Mouse (Mus musculus) lung, postnatal 36 days (tissue): ENCODE results near the gene Rel.
A peak's percentile ranks its signal among the peaks of the same experiment; 100 is the strongest.

Source experiments
- DNase-seq: peaks from one replicate; pipeline ENCODE4 v3.0.0; 2022; ENCODE audit warnings: mixed read lengths

Rel gene

GRCm38 (mm10) chr11:23741386-23741785, 29.4 kb downstream of the Rel start:
- DNase-seq, result no peak

GRCm38 (mm10) chr11:23740895-23741294, 29.9 kb downstream of the Rel start:
- DNase-seq, result no peak

GRCm38 (mm10) chr11:23735820-23736470, 34.8 kb downstream of the Rel start:
- no peak for DNase-seq

- DNase-seq, result no peak
Observed at GRCm38 (mm10) chr11:23734749-23735286, 36.0 kb downstream of the Rel start.

- DNase-seq, result peak; percentile 12
Observed at GRCm38 (mm10) chr11:23732840-23733239, 37.9 kb downstream of the Rel start.

GRCm38 (mm10) chr11:23730120-23730519, 40.6 kb downstream of the Rel start:
- peak; percentile 17 for DNase-seq

GRCm38 (mm10) chr11:23728186-23728585, 42.6 kb downstream of the Rel start:
- DNase-seq, result no peak

GRCm38 (mm10) chr11:23726441-23726840, 44.3 kb downstream of the Rel start:
- DNase-seq, result no peak

GRCm38 (mm10) chr11:23725850-23726249, 44.9 kb downstream of the Rel start:
- no peak for DNase-seq

GRCm38 (mm10) chr11:23722326-23722725, 48.4 kb downstream of the Rel start:
- DNase-seq, result no peak

GRCm38 (mm10) chr11:23719825-23720224, 50.9 kb downstream of the Rel start:
- no peak for DNase-seq

GRCm38 (mm10) chr11:23718856-23719255, 51.9 kb downstream of the Rel start:
- no peak for DNase-seq

- no peak for DNase-seq
Observed at GRCm38 (mm10) chr11:23712299-23712698, 58.5 kb downstream of the Rel start.

GRCm38 (mm10) chr11:23704604-23705294, 66.0 kb downstream of the Rel start:
- DNase-seq, result no peak

GRCm38 (mm10) chr11:23701831-23702230, 68.9 kb downstream of the Rel start:
- DNase-seq, result no peak

GRCm38 (mm10) chr11:23699414-23700095, 71.2 kb downstream of the Rel start:
- DNase-seq, result peak; percentile 4

GRCm38 (mm10) chr11:23698526-23698925, 72.2 kb downstream of the Rel start:
- DNase-seq, result no peak

- no peak for DNase-seq
Observed at GRCm38 (mm10) chr11:23695847-23696246, 74.9 kb downstream of the Rel start.

- DNase-seq, result no peak
Observed at GRCm38 (mm10) chr11:23693286-23693685, 77.5 kb downstream of the Rel start.

GRCm38 (mm10) chr11:23688060-23688459, 82.7 kb downstream of the Rel start:
- DNase-seq, result no peak
